Mouse (Mus musculus) liver, adult 2 months (tissue): Measurements from ENCODE around the gene Prkcz. TPM values are rescaled to one million over a fixed set of nuclear protein-coding genes. Genes with fewer than 3 reads are reported as not detected.

Experiments
- DNase-seq: peaks from one replicate; pipeline ENCODE4 v3.0.0-alpha.2; 2011; ENCODE audit warnings: low read depth, low spot score; ENCODE audit errors: extremely low read depth
- H3K27ac ChIP-seq: fragments of 200-500 bp; replicated peaks from 2 replicates; pipeline ENCODE4 v1.5.1; 2012; ENCODE audit warnings: low read depth, mild to moderate bottlenecking, control low read depth, inconsistent platforms, low read length; ENCODE audit not compliant: insufficient read depth
- H3K27me3 ChIP-seq: fragments of 200-500 bp; 2 replicates; pipeline ENCODE4 v1.6.1; 2012; ENCODE audit warnings: mild to moderate bottlenecking, moderate library complexity, low read length, inconsistent platforms; ENCODE audit not compliant: control insufficient read depth, insufficient read depth
- H3K36me3 ChIP-seq: fragments of 200-500 bp; 2 replicates; pipeline ENCODE4 v1.6.1; 2012; ENCODE audit warnings: low read length, inconsistent platforms; ENCODE audit not compliant: control insufficient read depth, insufficient read depth
- H3K4me1 ChIP-seq: fragments of 200-500 bp; 2 replicates; pipeline ENCODE4 v1.6.1; 2011; ENCODE audit warnings: low read length; ENCODE audit not compliant: control insufficient read depth, insufficient read depth
- H3K4me3 ChIP-seq: fragments of 200-500 bp; 2 replicates; pipeline ENCODE4 v1.5.1; 2011; ENCODE audit warnings: low read depth, mild to moderate bottlenecking, control low read depth, low read length, moderate library complexity; ENCODE audit not compliant: insufficient read depth
- H3K79me2 ChIP-seq: fragments of 200-500 bp; 2 replicates; pipeline ENCODE4 v1.6.1; 2012; ENCODE audit warnings: inconsistent platforms, mild to moderate bottlenecking, low read length, moderate library complexity; ENCODE audit not compliant: control insufficient read depth, insufficient read depth
- H3K9ac ChIP-seq: fragments of 200-500 bp; 2 replicates; pipeline ENCODE4 v1.6.1; 2012; ENCODE audit warnings: low read depth, mild to moderate bottlenecking, control low read depth, inconsistent platforms, low read length
- CTCF ChIP-seq: fragments of 200-500 bp; IDR thresholded peaks from 2 replicates; pipeline ENCODE4 v1.5.1; 2011; ENCODE audit warnings: low read depth, low read length, control low read depth
- POLR2A ChIP-seq: fragments of 200-500 bp; IDR thresholded peaks from 2 replicates; pipeline ENCODE4 v1.6.1; 2011; ENCODE audit warnings: low read length, control low read depth; ENCODE audit not compliant: insufficient read depth; ENCODE audit errors: extremely low read depth
- WGBS: fragments of 180-500 bp; shearing (Covaris S2); methylation state at CpG from one replicate; pipeline ENCODE4 v1.1.7; 2018; 5-methylcytosine and 5-hydroxymethylcytosine counted together
- polyA plus RNA-seq: library from polyadenylated mRNA; depleted of rRNA; stranded (reverse); fragments of >200 nt; gene quantifications from 2 replicates; pipeline ENCODE4 v1.2.3, GENCODE M21; 2012
- total RNA-seq: library from RNA; depleted of rRNA; stranded (reverse); fragments of >200 nt; gene quantifications from 2 replicates; pipeline ENCODE4 v1.2.3, GENCODE M21; 2014

The Prkcz gene
- total and polyA plus RNA-seq, 2 experiments = 11.4 to 18.3 TPM

GRCm38 (mm10) chr4:155381974-155382373 lies 20.8 kb upstream of the Prkcz start:
- Histone ChIP-seq H3K4me3 (no peak overlapping the region), H3K36me3 (no peaks in the 10 kb centered on the region), H3K27ac (no peak overlapping the region), H3K79me2 (no peaks in the 10 kb centered on the region), H3K9ac (no peak overlapping the region), H3K4me1 (no peaks in the 10 kb centered on the region), H3K27me3 (no peaks in the 10 kb centered on the region)
- TF ChIP-seq POLR2A (no peak), CTCF (no peak)
- 71% methylated on average over 7 of the region's 7 CpGs for WGBS
- DNase-seq = no peak

- WGBS = 52% methylated on average over 5 of the region's 5 CpGs
- H3K27ac ChIP-seq = peak overlapping the region; percentile 84
- peak; percentile 75 for DNase-seq
Observed at GRCm38 (mm10) chr4:155371797-155372735, 10.9 kb upstream of the Prkcz start.

GRCm38 (mm10) chr4:155370737-155371715 lies 9.9 kb upstream of the Prkcz start:
- H3K36me3 ChIP-seq = no peaks in the 10 kb centered on the region
- TF ChIP-seq CTCF = no peak
- no peak for TF ChIP-seq POLR2A
- DNase-seq = peak; percentile 97
- H3K27me3 ChIP-seq = no peaks in the 10 kb centered on the region
- peak overlapping the region; percentile 41; the same call in 1 of the 2 replicates for H3K9ac ChIP-seq
- peak overlapping the region; percentile 84 for H3K27ac ChIP-seq
- no peak overlapping the region for H3K4me3 ChIP-seq
- 54% methylated on average over 15 of the region's 15 CpGs for WGBS
- peaks cover 13% of the 10 kb centered on the region for H3K4me1 ChIP-seq
- H3K79me2 ChIP-seq = no peaks in the 10 kb centered on the region

More at GRCm38 (mm10) chr4:155371797-155372735, 10.9 kb upstream of the Prkcz start:
- TF ChIP-seq POLR2A = no peak
- H3K27me3 ChIP-seq = no peaks in the 10 kb centered on the region
- no peaks in the 10 kb centered on the region for H3K79me2 ChIP-seq
- H3K9ac ChIP-seq = no peak overlapping the region
- H3K4me1 ChIP-seq = peaks cover 13% of the 10 kb centered on the region
- H3K4me3 ChIP-seq = no peak overlapping the region
- H3K36me3 ChIP-seq = no peaks in the 10 kb centered on the region

- DNase-seq = peak; percentile 31
- 44% methylated on average over 12 of the region's 12 CpGs for WGBS
- no peaks in the 10 kb centered on the region for H3K27me3 ChIP-seq
- no peak overlapping the region for H3K4me3 ChIP-seq
- TF ChIP-seq CTCF (peak; percentile 99), POLR2A (no peak)
- no peak overlapping the region for H3K27ac ChIP-seq
- H3K36me3 ChIP-seq = no peaks in the 10 kb centered on the region
- no peaks in the 10 kb centered on the region for H3K79me2 ChIP-seq
- H3K9ac ChIP-seq = no peak overlapping the region
- H3K4me1 ChIP-seq = peaks cover 13% of the 10 kb centered on the region
Observed at GRCm38 (mm10) chr4:155368684-155369083, 7.5 kb upstream of the Prkcz start.

- H3K27me3 ChIP-seq = no peaks in the 10 kb centered on the region
- no peaks in the 10 kb centered on the region for H3K79me2 ChIP-seq
- no peaks in the 10 kb centered on the region for H3K36me3 ChIP-seq
- no peak overlapping the region for H3K4me3 ChIP-seq
- no peak overlapping the region for H3K27ac ChIP-seq
- 72% methylated on average over 9 of the region's 9 CpGs for WGBS
- peaks cover 13% of the 10 kb centered on the region for H3K4me1 ChIP-seq
- H3K9ac ChIP-seq = no peak overlapping the region
- TF ChIP-seq CTCF (no peak), POLR2A (no peak)
- no peak for DNase-seq
Observed at GRCm38 (mm10) chr4:155367739-155368138, 6.6 kb upstream of the Prkcz start.

GRCm38 (mm10) chr4:155366784-155367183 lies 5.6 kb upstream of the Prkcz start:
- H3K4me1 ChIP-seq = peaks cover 19% of the 10 kb centered on the region
- no peak for DNase-seq
- H3K27me3 ChIP-seq = no peaks in the 10 kb centered on the region
- no peaks in the 10 kb centered on the region for H3K79me2 ChIP-seq
- WGBS = 84% methylated on average over 6 of the region's 6 CpGs
- no peak overlapping the region for H3K9ac ChIP-seq
- H3K4me3 ChIP-seq = no peak overlapping the region
- no peak for TF ChIP-seq CTCF
- H3K36me3 ChIP-seq = no peaks in the 10 kb centered on the region
- H3K27ac ChIP-seq = no peak overlapping the region
